Mouse (Mus musculus) E14TG2a.4 (cell line): ENCODE data around the gene Zcwpw1.
A peak's percentile ranks its signal among the peaks of the same experiment; 100 is the strongest.

Experiments used
- CTCF ChIP-seq: conservative IDR thresholded peaks from 2 replicates; pipeline ENCODE4 v1.5.1; 2014; ENCODE audit warnings: low read length
- NANOG ChIP-seq: IDR thresholded peaks from 2 replicates; pipeline ENCODE4 v1.6.1; 2014; ENCODE audit warnings: borderline replicate concordance, low read length, mixed read lengths

- TF ChIP-seq CTCF (peak; percentile 99), NANOG (no peak)
Measured at GRCm38 (mm10) chr5:137756882-137757661, 30.5 kb upstream of the Zcwpw1 start.
